Mouse (Mus musculus) hindbrain, postnatal 0 days (tissue): Measurements from ENCODE around the gene Csnk1g2. TPM values are rescaled to one million over a fixed set of nuclear protein-coding genes. Genes with fewer than 3 reads are reported as not detected.
A peak's percentile ranks its signal among the peaks of the same experiment; 100 is the strongest.

ENCODE experiments used
- ATAC-seq: fragments of 200-750 bp; cut with Nextera tagmentation; 2 replicates; pipeline ENCODE4 v1.8.0; 2017; ENCODE audit warnings: mild to moderate bottlenecking, moderate TSS enrichment, moderate library complexity
- DNase-seq: peaks from one replicate; pipeline ENCODE4 v3.0.0-alpha.2; 2015; ENCODE audit warnings: low spot score
- H3K27ac ChIP-seq: fragments of 300-500 bp; sonication (generic); 2 replicates; pipeline ENCODE4 v1.5.1; 2014; ENCODE audit warnings: mild to moderate bottlenecking
- H3K27me3 ChIP-seq: fragments of 300-500 bp; sonication (generic); 2 replicates; pipeline ENCODE4 v1.6.1; 2014; ENCODE audit warnings: low read length, mixed read lengths; ENCODE audit not compliant: insufficient read depth
- H3K36me3 ChIP-seq: fragments of 300-500 bp; sonication (generic); 2 replicates; pipeline ENCODE4 v1.6.1; 2014; ENCODE audit warnings: low read length, mixed read lengths; ENCODE audit not compliant: insufficient read depth
- H3K4me1 ChIP-seq: fragments of 300-500 bp; sonication (generic); 2 replicates; pipeline ENCODE4 v1.6.1; 2014; ENCODE audit warnings: antibody characterized with exemption, low read length, mixed read lengths; ENCODE audit not compliant: insufficient read depth
- H3K4me2 ChIP-seq: fragments of 300-500 bp; sonication (generic); 2 replicates; pipeline ENCODE4 v1.6.1; 2014; ENCODE audit warnings: low read depth, mild to moderate bottlenecking, low read length, moderate library complexity, mixed read lengths
- H3K4me3 ChIP-seq: fragments of 300-500 bp; sonication (generic); 2 replicates; pipeline ENCODE4 v1.5.1; 2014; ENCODE audit warnings: low read length
- H3K9ac ChIP-seq: fragments of 300-500 bp; sonication (generic); replicated peaks from 2 replicates; pipeline ENCODE4 v1.6.1; 2014; ENCODE audit warnings: mild to moderate bottlenecking, low read length, moderate library complexity, mixed read lengths
- H3K9me3 ChIP-seq: fragments of 300-500 bp; sonication (generic); 2 replicates; pipeline ENCODE4 v1.6.1; 2016; ENCODE audit warnings: low read length, mixed read lengths
- CTCF ChIP-seq: IDR thresholded peaks from 2 replicates; pipeline ENCODE4 v1.5.1; 2016; ENCODE audit warnings: antibody characterized with exemption, control low read depth, low read depth
- WGBS: fragments of 180-500 bp; shearing (Covaris S2); extraction: QIAGEN DNeasy Blood & Tissue Kit; methylation state at CpG from one replicate; pipeline ENCODE4 v1.1.7; 2014; 5-methylcytosine and 5-hydroxymethylcytosine counted together
- polyA plus RNA-seq: library from polyadenylated mRNA; unstranded; fragments of >200 nt; fragmentation: Nextera tagmentation; extraction: Ambion mirVana; gene quantifications from 2 replicates; pipeline ENCODE4 v1.2.1, GENCODE M21; 2015
- total RNA-seq: library from RNA; depleted of rRNA; stranded (reverse); fragments of >200 nt; gene quantifications from 2 replicates; pipeline ENCODE4 v1.2.3, GENCODE M21; 2014

Csnk1g2 gene
- total and polyA plus RNA-seq, 2 experiments from 2014 or later: 94.3 to 156 TPM

- H3K27ac ChIP-seq: peak within 1 kb of the TSS; percentile 97
- TF ChIP-seq CTCF: no peak; the same call in 1 of the 2 replicates
- H3K36me3 ChIP-seq: no peaks in the 10 kb centered on the region
- peak within 1 kb of the TSS; percentile 68 for H3K4me2 ChIP-seq
- no peaks in the 10 kb centered on the region for H3K9me3 ChIP-seq
- H3K4me3 ChIP-seq: peak within 1 kb of the TSS; percentile 36
- H3K27me3 ChIP-seq: no peaks in the 10 kb centered on the region
- DNase-seq (peak; percentile 90), ATAC-seq (0 out of 2 replicates have a peak, but pooled peaks have one; percentile 13)
- peaks cover 49% of the 10 kb centered on the region for H3K4me1 ChIP-seq
- 10% methylated on average over 8 of the region's 8 CpGs for WGBS
- peak within 1 kb of the TSS; percentile 62 for H3K9ac ChIP-seq
Observed at GRCm38 (mm10) chr10:80677942-80678436, 55.4 kb downstream of the Csnk1g2 start, which contains the start of gene Mknk2. TSS of gene Mknk2 (minus strand) at chr10:80678112.

GRCm38 (mm10) chr10:80678601-80679377 lies 56.2 kb downstream of the Csnk1g2 start:
- Histone ChIP-seq H3K27me3 (no peaks in the 10 kb centered on the region), H3K9me3 (no peaks in the 10 kb centered on the region), H3K36me3 (no peaks in the 10 kb centered on the region), H3K9ac (no peak overlapping the region), H3K4me2 (no peak overlapping the region), H3K27ac (peak overlapping the region; percentile 97), H3K4me1 (peaks cover 41% of the 10 kb centered on the region), H3K4me3 (no peak overlapping the region)
- no peak for ATAC-seq
- no peak for TF ChIP-seq CTCF
- WGBS: 40% methylated on average over 10 of the region's 10 CpGs
- DNase-seq: peak; percentile 25

- Histone ChIP-seq H3K27me3 (no peaks in the 10 kb centered on the region), H3K4me3 (no peak overlapping the region), H3K27ac (peak overlapping the region; percentile 97), H3K4me1 (peaks cover 31% of the 10 kb centered on the region), H3K9ac (no peak overlapping the region), H3K4me2 (no peak overlapping the region), H3K36me3 (no peaks in the 10 kb centered on the region), H3K9me3 (no peaks in the 10 kb centered on the region)
- TF ChIP-seq CTCF: no peak
- 64% methylated on average over 9 of the region's 9 CpGs for WGBS
- DNase-seq: no peak
- no peak for ATAC-seq
Observed at GRCm38 (mm10) chr10:80679556-80680259, 57.1 kb downstream of the Csnk1g2 start.

- Histone ChIP-seq H3K27me3 (no peaks in the 10 kb centered on the region), H3K4me2 (no peak overlapping the region), H3K27ac (no peak overlapping the region), H3K36me3 (peaks cover under 1% of the 10 kb centered on the region), H3K4me1 (peaks cover 26% of the 10 kb centered on the region), H3K4me3 (no peak overlapping the region), H3K9me3 (no peaks in the 10 kb centered on the region), H3K9ac (no peak overlapping the region)
- WGBS: 77% methylated on average over 2 of the region's 2 CpGs
- ATAC-seq (no peak), DNase-seq (no peak)
- TF ChIP-seq CTCF: no peak
Observed at GRCm38 (mm10) chr10:80680260-80680696, 57.6 kb downstream of the Csnk1g2 start.

- no peak for ATAC-seq
- Histone ChIP-seq H3K4me1 (peaks cover 21% of the 10 kb centered on the region), H3K36me3 (peaks cover 17% of the 10 kb centered on the region), H3K4me3 (no peak overlapping the region), H3K9me3 (no peaks in the 10 kb centered on the region), H3K9ac (no peak overlapping the region), H3K27ac (no peak overlapping the region), H3K27me3 (no peaks in the 10 kb centered on the region), H3K4me2 (no peak overlapping the region)
- no peak for TF ChIP-seq CTCF
- 95% methylated on average over 6 of the region's 6 CpGs for WGBS
- DNase-seq: no peak
Observed at GRCm38 (mm10) chr10:80682003-80682402, 59.4 kb downstream of the Csnk1g2 start.

- Histone ChIP-seq H3K9me3 (no peaks in the 10 kb centered on the region), H3K27me3 (no peaks in the 10 kb centered on the region), H3K4me3 (no peak overlapping the region), H3K4me1 (0 out of 2 replicates have a peak, but pooled peaks cover 5% of the 10 kb centered on the region), H3K9ac (no peak overlapping the region), H3K4me2 (no peak overlapping the region), H3K27ac (no peak overlapping the region), H3K36me3 (peaks cover 17% of the 10 kb centered on the region)
- DNase-seq (no peak), ATAC-seq (no peak)
- 100% methylated on average over 1 of the region's 1 CpGs for WGBS
- no peak for TF ChIP-seq CTCF
Observed at GRCm38 (mm10) chr10:80683647-80684046, 61.0 kb downstream of the Csnk1g2 start.
